Mouse (Mus musculus): ENCODE measurements at regions not wholly inside any gene's neighbourhood (a gene's known extent, or its start where the extent isn't known, plus 50 kb on each side); places are given as distances from the start of the nearest gene placed in this dataset.

- H3K4me3 ChIP-seq (ENCODE audit: insufficient read depth in 1 of 2, low read depth in 2 of 2, low read length in 2 of 2): no peak overlapping the region
- H3K4me2 ChIP-seq (ENCODE audit: low read depth): no peak overlapping the region
- H3K36me3 ChIP-seq (replicated peaks; ENCODE audit: control insufficient read depth, insufficient read depth, low read depth): no peaks in the 10 kb centered on the region
- no peak overlapping the region for H3K27ac ChIP-seq
- ATAC-seq (ENCODE audit: insufficient read depth) (no peak), DNase-seq (ENCODE audit: low read depth in 3 of 3, low spot score in 3 of 3) (no peak)
- H3K27me3 ChIP-seq (ENCODE audit: control insufficient read depth, insufficient read depth, low read length): no peaks in the 10 kb centered on the region
- H3K4me1 ChIP-seq (replicated peaks; ENCODE audit: control insufficient read depth in 2 of 2, insufficient read depth in 2 of 2, low read length in 1 of 2): 0 out of 4 replicates have a peak, but pooled peaks cover 0 to 1% of the 10 kb centered on the region in 2 experiments
- H3K9ac ChIP-seq (replicated peaks): no peak overlapping the region
- TF ChIP-seq EP300 (IDR thresholded peaks at IDR 0.05; ENCODE audit: low read depth): no peak
- no peak for TF ChIP-seq CTCF (IDR thresholded peaks at IDR 0.05; ENCODE audit: low read depth)
- H3K9me3 ChIP-seq (ENCODE audit: control insufficient read depth, low read length): no peaks in the 10 kb centered on the region
- WGBS (ENCODE audit: insufficient replicate concordance): 20% methylated on average over 2 of the region's 2 CpGs
Observed at GRCm38 (mm10) chr12:46611439-46611838, 207.3 kb downstream of the Nova1 start.

- Histone ChIP-seq H3K9me3 (ENCODE audit: control insufficient read depth, low read length) (no peaks in the 10 kb centered on the region), H3K4me1 (replicated peaks; ENCODE audit: control insufficient read depth in 2 of 2, insufficient read depth in 2 of 2, low read length in 1 of 2) (0 out of 4 replicates have a peak, but pooled peaks cover 0 to 1% of the 10 kb centered on the region in 2 experiments), H3K36me3 (replicated peaks; ENCODE audit: control insufficient read depth, insufficient read depth, low read depth) (no peaks in the 10 kb centered on the region), H3K4me3 (ENCODE audit: insufficient read depth in 1 of 2, low read depth in 2 of 2, low read length in 2 of 2) (no peak overlapping the region), H3K9ac (replicated peaks) (no peak overlapping the region), H3K27me3 (ENCODE audit: control insufficient read depth, insufficient read depth, low read length) (no peaks in the 10 kb centered on the region), H3K4me2 (ENCODE audit: low read depth) (no peak overlapping the region), H3K27ac (no peak overlapping the region)
- ATAC-seq (ENCODE audit: insufficient read depth): no peak
- WGBS (ENCODE audit: insufficient replicate concordance): 29% methylated on average over 12 of the region's 12 CpGs
- DNase-seq (ENCODE audit: low read depth in 3 of 3, low spot score in 3 of 3): no peak
- no peak for TF ChIP-seq CTCF (IDR thresholded peaks at IDR 0.05; ENCODE audit: low read depth)
- no peak for TF ChIP-seq EP300 (IDR thresholded peaks at IDR 0.05; ENCODE audit: low read depth)
Observed at GRCm38 (mm10) chr12:46609580-46610311, 209.0 kb downstream of the Nova1 start.

- no peak for DNase-seq (ENCODE audit: low read depth in 3 of 3, low spot score in 3 of 3)
- no peaks in the 10 kb centered on the region for H3K27me3 ChIP-seq (ENCODE audit: control insufficient read depth, insufficient read depth, low read length)
- H3K9me3 ChIP-seq (ENCODE audit: control insufficient read depth, low read length): no peaks in the 10 kb centered on the region
- H3K4me3 ChIP-seq (ENCODE audit: insufficient read depth in 1 of 2, low read depth in 2 of 2, low read length in 2 of 2): no peak overlapping the region
- TF ChIP-seq EP300 (IDR thresholded peaks at IDR 0.05; ENCODE audit: low read depth) (no peak), CTCF (IDR thresholded peaks at IDR 0.05; ENCODE audit: low read depth) (no peak)
- ATAC-seq (ENCODE audit: insufficient read depth): no peak
- 59% methylated on average over 10 of the region's 10 CpGs for WGBS (ENCODE audit: insufficient replicate concordance)
- no peak overlapping the region for H3K27ac ChIP-seq
- H3K9ac ChIP-seq (replicated peaks): no peak overlapping the region
- no peaks in the 10 kb centered on the region for H3K36me3 ChIP-seq (replicated peaks; ENCODE audit: control insufficient read depth, insufficient read depth, low read depth)
- H3K4me2 ChIP-seq (ENCODE audit: low read depth): no peak overlapping the region
- 0 out of 4 replicates have a peak, but pooled peaks cover 0 to 1% of the 10 kb centered on the region in 2 experiments for H3K4me1 ChIP-seq (replicated peaks; ENCODE audit: control insufficient read depth in 2 of 2, insufficient read depth in 2 of 2, low read length in 1 of 2)
Observed at GRCm38 (mm10) chr12:46608290-46608910, 210.3 kb downstream of the Nova1 start.

GRCm38 (mm10) chr12:46597200-46597599, 221.5 kb downstream of the Nova1 start:
- Histone ChIP-seq H3K36me3 (replicated peaks; ENCODE audit: control insufficient read depth, insufficient read depth, low read depth) (no peaks in the 10 kb centered on the region), H3K4me1 (replicated peaks; ENCODE audit: control insufficient read depth in 2 of 2, insufficient read depth in 2 of 2, low read length in 1 of 2) (no peaks in the 10 kb centered on the region), H3K9ac (replicated peaks) (no peak overlapping the region), H3K27me3 (ENCODE audit: control insufficient read depth, insufficient read depth, low read length) (no peaks in the 10 kb centered on the region), H3K9me3 (ENCODE audit: control insufficient read depth, low read length) (no peaks in the 10 kb centered on the region), H3K4me2 (ENCODE audit: low read depth) (no peak overlapping the region), H3K4me3 (ENCODE audit: insufficient read depth in 1 of 2, low read depth in 2 of 2, low read length in 2 of 2) (no peak overlapping the region), H3K27ac (no peak overlapping the region)
- no peak for DNase-seq (ENCODE audit: low read depth in 3 of 3, low spot score in 3 of 3)
- TF ChIP-seq CTCF (IDR thresholded peaks at IDR 0.05; ENCODE audit: low read depth): no peak
- TF ChIP-seq EP300 (IDR thresholded peaks at IDR 0.05; ENCODE audit: low read depth): no peak
- WGBS (ENCODE audit: insufficient replicate concordance): 16% methylated on average over 4 of the region's 4 CpGs
- ATAC-seq (ENCODE audit: insufficient read depth): no peak

GRCm38 (mm10) chr12:46568665-46569064, 250.1 kb downstream of the Nova1 start:
- Histone ChIP-seq H3K27ac (no peak overlapping the region), H3K27me3 (ENCODE audit: control insufficient read depth, insufficient read depth, low read length) (no peaks in the 10 kb centered on the region), H3K9ac (replicated peaks) (no peak overlapping the region), H3K36me3 (replicated peaks; ENCODE audit: control insufficient read depth, insufficient read depth, low read depth) (no peaks in the 10 kb centered on the region), H3K4me3 (ENCODE audit: insufficient read depth in 1 of 2, low read depth in 2 of 2, low read length in 2 of 2) (no peak overlapping the region), H3K4me2 (ENCODE audit: low read depth) (no peak overlapping the region), H3K4me1 (replicated peaks; ENCODE audit: control insufficient read depth in 2 of 2, insufficient read depth in 2 of 2, low read length in 1 of 2) (no peaks in the 10 kb centered on the region), H3K9me3 (ENCODE audit: control insufficient read depth, low read length) (no peaks in the 10 kb centered on the region)
- TF ChIP-seq CTCF (IDR thresholded peaks at IDR 0.05; ENCODE audit: low read depth): no peak
- no peak for TF ChIP-seq EP300 (IDR thresholded peaks at IDR 0.05; ENCODE audit: low read depth)
- ATAC-seq (ENCODE audit: insufficient read depth): no peak
- WGBS (ENCODE audit: insufficient replicate concordance): 38% methylated on average over 2 of the region's 2 CpGs
- no peak for DNase-seq (ENCODE audit: low read depth in 3 of 3, low spot score in 3 of 3)
